Mouse (Mus musculus) left cerebral cortex, adult 18-20 months (tissue): Measurements from ENCODE around the gene S100a10. TPM values are rescaled to one million over a fixed set of nuclear protein-coding genes. Genes with fewer than 3 reads are reported as not detected.
A peak's percentile ranks its signal among the peaks of the same experiment; 100 is the strongest.
"Not testable (repeated sequence)": the region's sequence is repeated elsewhere in the genome, so short reads cannot be mapped to it uniquely, and the experiment has no call there.

Source experiments
- DNase-seq, 2 experiments: peaks; one replicate each; pipeline ENCODE4 v3.0.0; 2021 to 2022; ENCODE audit warnings: low spot score in 2 of 2, mixed read lengths in 1 of 2
- long read RNA-seq, 2 experiments: library from polyadenylated mRNA; stranded (forward); transcript quantifications; one replicate each; pipeline ENCODE4 v2.0.0; 2021
- total RNA-seq, 2 experiments: library from RNA; stranded (reverse); gene quantifications; 2 replicates each; pipeline ENCODE4 v1.2.3; 2021

Gene S100a10
- 10 to 100 TPM; 47.3 to 49.9 TPM for total RNA-seq
- long read RNA-seq, experiment 1, transcript S100a10-201 (3 exons, 685 nt), result major isoform, 14 of 15 reads
- long read RNA-seq, experiment 1, partial matches to known transcripts, result 0 of 15 reads
- long read RNA-seq, experiment 1, other reads (novel, unspliced or antisense), result 1 of 15 reads
- long read RNA-seq, experiment 2, transcript S100a10-201 (3 exons, 685 nt), result major isoform, 18 of 18 reads
- long read RNA-seq, experiment 2, partial matches to known transcripts, result 0 of 18 reads
- long read RNA-seq, experiment 2, other reads (novel, unspliced or antisense), result 0 of 18 reads

DNA sequence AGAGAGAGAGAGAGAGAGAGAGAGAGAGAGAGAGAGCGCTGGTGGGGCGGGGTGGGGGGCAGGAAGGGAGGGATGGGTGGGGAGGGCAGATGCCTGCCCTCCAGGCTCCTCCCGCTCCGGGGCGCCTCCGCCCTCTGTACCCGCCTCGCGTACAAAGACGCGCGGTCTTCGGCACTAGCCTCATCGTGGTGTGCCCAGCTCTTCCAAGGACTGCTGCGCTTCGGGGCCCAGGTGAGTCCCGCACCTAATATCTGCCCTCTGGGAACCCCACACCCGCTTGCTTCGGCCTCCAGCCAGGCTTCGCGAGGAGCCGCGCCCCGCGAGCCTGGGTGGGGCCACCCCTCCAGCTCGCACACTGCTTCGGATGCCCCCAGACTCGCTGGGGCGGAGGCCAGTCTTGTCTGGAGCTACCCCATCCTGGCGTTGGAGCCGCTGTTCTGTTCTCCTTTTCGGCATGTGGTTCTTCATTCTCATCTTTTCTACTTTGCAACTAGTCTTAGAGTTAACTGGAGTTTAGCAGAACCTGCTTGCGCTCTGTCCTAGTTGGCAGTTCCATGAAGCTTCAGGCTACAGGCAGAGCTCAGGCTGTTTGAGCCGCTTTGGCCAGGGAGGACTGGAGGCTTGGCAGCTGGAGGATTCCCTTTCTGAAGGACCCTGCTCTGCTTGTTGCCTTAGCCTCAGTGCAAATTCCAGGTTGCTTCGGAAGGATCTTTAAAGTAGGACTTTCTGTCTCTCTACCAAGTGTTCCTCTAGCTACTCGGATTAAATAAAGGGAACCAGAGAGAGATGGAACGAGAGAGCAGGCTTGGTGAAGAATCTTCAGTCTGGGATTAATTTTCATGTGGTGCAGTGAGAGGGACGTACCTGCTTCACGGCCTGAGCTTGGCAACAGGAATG lies at the start of gene S100a10:
TSS of gene S100a10 (plus strand) at position 100 of the 897 bp plus-strand sequence.
- peak; percentile 30 to 50 for DNase-seq

DNA sequence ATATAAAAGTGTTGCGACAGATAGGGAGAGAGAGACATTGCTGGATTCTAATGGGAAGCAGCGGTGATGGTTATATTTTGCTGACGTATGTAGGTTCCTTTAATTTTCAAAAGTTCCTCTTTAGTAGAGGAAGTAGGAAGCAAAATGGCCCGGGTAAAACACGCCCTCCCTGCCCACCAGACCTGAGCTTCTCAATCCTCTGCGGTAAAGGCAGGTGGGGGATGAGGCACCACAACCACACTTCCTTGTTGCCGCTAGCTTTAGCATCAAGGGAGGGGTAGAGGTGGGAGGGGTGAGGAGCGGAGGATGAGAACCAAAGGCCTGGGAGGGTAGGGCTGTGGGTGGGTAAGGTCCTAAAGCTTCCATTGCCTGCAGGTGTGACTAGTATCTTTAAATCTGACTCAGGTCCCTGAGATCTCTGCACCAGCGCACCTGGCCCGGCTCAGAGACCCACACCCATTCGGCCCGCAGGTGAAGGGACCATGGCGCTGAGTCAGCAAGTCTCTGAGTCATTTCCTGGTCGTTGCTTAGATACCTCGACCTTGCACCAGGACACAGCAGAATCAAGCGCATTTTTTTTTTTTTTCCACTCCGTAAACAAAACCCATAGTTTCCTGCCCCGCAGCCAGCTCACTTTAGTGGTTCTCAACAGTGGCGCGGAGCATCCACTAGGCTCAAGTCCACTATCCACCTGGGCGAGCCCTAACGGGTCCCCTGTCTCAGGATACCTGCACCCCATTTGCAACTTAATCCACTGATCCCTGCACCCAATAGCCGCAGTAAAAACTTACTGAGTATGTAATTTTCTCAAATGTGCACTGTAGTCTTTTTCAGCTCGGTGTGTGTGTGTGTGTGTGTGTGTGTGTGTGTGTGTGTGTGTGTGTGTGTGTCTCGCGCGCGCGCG lies 48.7 kb upstream of the S100a10 start:
- no peak for DNase-seq

DNA sequence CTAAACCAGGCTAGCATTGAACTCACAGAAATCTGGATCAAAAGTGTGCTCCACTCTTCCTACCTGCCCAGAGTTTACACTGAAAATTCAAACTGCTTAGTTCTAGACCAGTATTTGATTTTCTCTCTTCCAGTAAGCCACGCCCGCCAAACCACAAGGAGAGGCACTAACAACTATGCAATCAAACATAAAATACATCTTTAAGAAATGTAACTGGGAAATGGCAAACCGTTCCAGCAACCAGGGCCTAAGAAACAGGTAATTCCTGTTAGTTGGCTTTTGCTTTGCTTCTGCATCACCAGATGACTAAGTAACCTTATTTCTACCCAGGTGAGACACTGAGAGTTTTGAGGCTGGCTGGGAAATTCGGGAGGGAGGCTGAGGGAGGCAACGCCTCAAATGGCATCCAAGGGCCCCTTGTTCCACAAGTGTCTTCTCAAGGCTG lies 48.0 kb upstream of the S100a10 start:
- DNase-seq, result no peak

DNA sequence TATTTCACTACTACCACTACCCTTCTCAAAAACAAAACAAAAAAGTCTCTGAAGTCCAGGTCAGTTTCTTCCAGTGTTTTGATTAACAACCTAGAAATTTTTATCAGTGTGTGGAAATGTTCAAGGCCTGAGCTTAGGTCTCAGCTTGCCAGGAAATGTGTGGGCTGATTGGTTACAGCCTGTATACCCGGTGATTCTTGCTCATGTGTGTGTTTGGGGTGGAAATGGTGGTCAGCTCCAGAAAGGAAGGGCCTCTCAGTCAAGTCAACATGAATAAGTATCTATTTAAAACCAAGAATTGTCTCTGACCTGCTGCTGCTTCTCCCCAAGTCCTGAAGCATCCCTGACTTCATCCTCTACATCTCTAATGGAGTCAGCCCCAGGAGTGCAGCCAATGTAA lies 45.6 kb upstream of the S100a10 start:
- no peak for DNase-seq

DNA sequence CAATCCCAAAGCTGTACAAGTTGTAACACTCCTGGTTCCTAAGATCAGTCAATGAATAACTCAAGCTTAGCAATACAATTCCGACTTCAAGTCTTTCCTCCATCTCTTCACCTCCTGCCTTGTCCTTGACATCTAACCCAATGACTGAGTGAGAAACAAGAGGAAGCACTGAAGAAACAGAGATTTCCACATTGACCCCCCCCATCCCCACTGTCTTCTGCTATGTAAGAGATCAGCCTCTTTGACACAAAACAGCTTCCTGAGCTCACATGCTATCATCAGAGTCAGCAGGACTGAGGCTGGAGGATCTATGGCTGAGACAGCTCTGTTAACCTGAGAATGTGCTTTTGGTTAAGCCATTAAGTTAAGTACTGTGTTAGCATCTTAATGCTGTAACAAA lies 43.8 kb upstream of the S100a10 start:
- DNase-seq, result no peak

DNA sequence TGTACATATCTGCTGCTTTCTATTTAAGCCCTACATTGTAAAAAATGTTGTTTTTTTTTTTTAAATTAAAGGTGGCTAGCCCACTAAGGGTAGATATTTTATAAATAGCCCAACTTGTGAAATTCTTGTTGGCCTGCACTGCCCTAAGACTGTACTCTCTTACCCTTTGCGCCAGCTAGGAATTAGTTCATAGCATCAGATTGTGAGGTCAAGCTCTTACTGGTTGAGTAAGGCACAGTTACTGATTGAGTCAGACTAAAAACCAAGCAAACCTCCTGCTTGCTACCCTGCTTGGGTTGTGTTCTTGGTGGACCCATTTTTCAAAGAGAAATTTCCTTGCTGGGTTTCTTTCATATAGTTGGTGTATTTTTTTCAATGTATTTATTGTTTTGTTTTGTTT lies 43.1 kb upstream of the S100a10 start:
- no peak for DNase-seq

- no peak for DNase-seq
These were observed 42.3 kb upstream of the S100a10 start for GRCm38 (mm10) chr3:93512386-93513101.

GRCm38 (mm10) chr3:93514628-93515027 lies 40.3 kb upstream of the S100a10 start:
- DNase-seq, result no peak

GRCm38 (mm10) chr3:93517343-93517742 lies 37.5 kb upstream of the S100a10 start:
- DNase-seq, result no peak

GRCm38 (mm10) chr3:93519856-93520329 lies 35.0 kb upstream of the S100a10 start:
- DNase-seq, result no peak

DNA sequence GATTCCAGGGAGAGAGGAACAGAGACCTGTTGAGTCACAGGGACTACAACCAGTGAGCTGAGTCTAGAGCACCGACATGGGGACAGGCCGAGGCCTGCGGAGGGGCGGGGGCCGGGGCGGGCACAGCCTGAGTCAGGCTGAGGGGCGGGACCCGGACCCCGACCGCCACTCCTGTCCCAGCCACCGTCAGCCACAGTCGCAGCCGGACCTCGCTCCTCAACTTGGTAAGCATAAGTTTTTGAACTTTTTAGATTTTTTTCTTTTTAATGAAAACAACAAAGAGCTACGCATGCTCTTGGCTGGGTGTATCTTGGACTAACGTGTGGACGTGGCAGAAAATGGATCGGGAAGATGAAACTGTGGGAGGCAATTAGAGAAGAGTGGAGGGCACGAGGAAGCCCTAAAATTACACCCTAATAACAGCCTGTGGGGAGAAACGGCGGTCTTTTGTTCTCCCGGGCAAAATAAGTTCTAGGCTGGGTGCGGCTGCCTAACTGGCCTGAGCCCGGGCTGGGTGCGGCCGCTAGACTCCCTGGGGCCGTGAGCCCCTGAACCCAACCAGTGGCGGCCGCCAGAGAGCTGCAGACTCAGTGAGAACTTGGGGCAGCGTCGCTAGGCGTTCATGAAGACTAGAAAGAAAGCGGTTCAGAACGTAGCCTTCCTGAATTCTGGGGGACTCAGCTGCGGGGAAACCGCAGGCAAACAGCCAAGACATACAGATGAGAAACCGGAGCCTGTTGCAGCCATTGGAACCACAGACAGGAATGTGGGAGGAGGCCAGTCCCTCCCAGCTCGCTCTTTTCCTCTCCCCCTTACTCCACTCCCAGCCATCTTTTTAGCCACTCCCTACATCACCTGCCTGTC lies 34.3 kb upstream of the S100a10 start, which contains the start of gene S100a11:
TSS of gene S100a11 (plus strand) at position 159 of the 864 bp plus-strand sequence.
- peak in 1 of 2 experiments; percentile 4 for DNase-seq

DNA sequence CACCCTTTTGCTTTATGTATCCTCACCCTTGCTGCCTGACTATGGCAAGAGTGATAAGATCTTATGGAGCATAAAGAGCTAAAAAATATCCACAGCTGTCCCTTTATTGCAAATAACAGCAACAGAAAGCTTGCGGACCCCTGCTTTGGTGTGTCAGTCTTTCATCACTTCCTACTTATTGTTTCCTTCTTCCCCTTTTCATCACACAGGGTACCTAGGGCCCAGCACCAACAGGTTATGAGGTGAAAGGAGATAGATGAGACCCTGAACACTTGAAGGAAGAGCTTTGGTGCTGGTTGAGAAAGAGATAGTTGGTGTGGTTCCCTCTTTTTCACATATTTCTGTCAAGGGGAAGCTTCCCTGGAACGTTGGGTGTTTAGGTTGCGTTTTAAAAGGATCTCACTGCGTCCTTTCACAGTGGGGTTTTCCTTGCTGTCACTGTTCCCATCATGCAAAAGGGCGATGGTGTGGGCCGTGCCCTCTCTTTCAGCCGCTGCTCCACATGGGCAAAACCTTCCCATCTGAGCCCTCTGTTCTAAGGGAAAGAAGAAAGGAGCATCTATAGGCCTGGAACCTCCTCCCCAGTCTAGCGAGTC lies 33.3 kb upstream of the S100a10 start:
- no peak for DNase-seq

DNA sequence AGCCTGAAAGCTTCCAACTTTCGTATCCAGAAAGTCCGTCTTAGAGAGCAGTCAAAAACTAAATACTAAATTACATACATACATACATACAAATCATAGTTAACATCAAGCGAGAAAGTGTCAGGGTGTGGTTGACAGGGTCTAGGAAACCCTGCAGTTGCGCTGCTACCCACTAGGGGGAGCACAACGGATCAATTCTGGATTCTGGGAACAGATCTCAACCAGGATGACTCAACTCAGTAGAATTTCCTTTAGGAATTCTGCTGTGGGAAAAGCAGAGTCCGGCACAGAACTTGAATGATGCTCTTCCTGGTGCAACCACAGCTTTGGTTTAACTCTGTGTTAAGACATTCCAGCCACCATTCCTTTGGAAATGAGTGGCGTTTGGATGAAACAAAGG lies 32.3 kb upstream of the S100a10 start:
- peak; percentile 63 to 75 for DNase-seq

DNA sequence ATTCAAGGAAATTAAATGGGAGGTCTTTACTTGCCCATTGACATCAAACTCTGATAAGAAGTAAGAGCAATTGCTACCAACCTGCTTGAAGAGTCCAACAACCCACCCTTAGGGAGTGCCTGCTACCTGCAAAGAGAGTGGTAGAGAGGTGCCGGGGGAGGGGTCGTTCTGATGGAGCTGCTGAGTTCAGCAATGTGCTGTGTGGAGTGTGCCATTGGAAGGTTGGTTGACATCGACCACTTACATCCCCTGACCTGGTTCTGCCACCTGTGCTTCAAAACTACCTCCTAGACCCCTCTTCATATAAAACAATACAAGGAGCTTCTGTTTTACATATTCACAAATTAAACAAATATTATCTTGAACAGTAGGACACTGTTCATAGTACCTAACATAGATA lies 27.6 kb upstream of the S100a10 start:
- DNase-seq, result no peak

DNA sequence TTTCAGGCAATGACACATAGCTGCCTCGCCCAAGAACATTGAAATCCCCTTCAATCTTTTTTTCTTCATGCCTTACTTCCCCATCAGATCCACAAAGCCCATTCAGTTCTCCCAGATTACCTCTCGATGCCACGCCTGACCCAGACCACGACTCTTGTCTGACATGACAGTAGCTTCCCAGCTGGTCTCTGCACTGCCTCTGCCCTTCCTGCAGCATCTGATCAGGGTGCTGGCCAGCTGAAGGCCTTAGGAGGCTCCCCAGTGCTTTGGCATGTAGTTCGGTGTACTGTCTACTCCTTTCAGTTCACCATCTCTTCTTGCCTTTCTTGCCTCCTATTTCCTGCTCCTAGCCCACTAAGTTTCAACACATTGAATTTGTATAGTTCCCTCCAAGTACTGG lies 26.1 kb upstream of the S100a10 start:
- DNase-seq, result no peak

- no peak for DNase-seq
These were observed 17.8 kb upstream of the S100a10 start for GRCm38 (mm10) chr3:93537068-93537576.

GRCm38 (mm10) chr3:93538486-93538885 lies 16.4 kb upstream of the S100a10 start:
- DNase-seq, result no peak

GRCm38 (mm10) chr3:93541501-93541900 lies 13.4 kb upstream of the S100a10 start:
- DNase-seq, result no peak

GRCm38 (mm10) chr3:93544170-93544569 lies 10.7 kb upstream of the S100a10 start:
- not testable (repeated sequence) for DNase-seq
